Mouse (Mus musculus) left cerebral cortex, adult 18-20 months (tissue): Measurements from ENCODE around the gene Tmbim4. TPM values are rescaled to one million over a fixed set of nuclear protein-coding genes. Genes with fewer than 3 reads are reported as not detected.

Source experiments
- DNase-seq, 2 experiments: peaks; one replicate each; pipeline ENCODE4 v3.0.0; 2021 to 2022; ENCODE audit warnings: low spot score in 2 of 2, mixed read lengths in 1 of 2
- total RNA-seq, 2 experiments: library from RNA; stranded (reverse); gene quantifications; 2 replicates each; pipeline ENCODE4 v1.2.3; 2021

Tmbim4 gene
- total RNA-seq, 2 experiments from 2014 or later = 59.8 to 65.0 TPM

GRCm38 (mm10) chr10:120239476-120239875 lies 38.1 kb downstream of the Tmbim4 start:
- no peak for DNase-seq

- DNase-seq = no peak
Observed at GRCm38 (mm10) chr10:120242421-120242820, 41.0 kb downstream of the Tmbim4 start.

DNA sequence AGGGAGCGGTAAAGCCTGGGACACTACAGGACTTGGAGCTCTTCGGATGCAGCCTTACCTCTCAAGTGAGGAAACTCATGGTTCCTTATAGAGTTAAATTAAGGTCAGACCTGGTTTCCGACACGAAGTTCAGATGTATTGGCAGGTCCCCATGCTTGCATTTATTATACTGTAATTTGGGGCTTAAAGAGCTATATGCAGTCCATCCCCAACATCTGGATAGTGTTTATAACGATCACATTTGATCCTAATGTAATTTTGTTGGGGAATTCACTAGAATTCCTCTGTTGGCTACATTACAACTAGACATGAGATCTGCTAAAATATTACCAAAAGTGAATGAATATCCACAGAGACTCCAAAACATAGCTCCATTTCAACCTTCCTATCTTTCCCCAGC lies 44.3 kb downstream of the Tmbim4 start:
- no peak for DNase-seq

DNA sequence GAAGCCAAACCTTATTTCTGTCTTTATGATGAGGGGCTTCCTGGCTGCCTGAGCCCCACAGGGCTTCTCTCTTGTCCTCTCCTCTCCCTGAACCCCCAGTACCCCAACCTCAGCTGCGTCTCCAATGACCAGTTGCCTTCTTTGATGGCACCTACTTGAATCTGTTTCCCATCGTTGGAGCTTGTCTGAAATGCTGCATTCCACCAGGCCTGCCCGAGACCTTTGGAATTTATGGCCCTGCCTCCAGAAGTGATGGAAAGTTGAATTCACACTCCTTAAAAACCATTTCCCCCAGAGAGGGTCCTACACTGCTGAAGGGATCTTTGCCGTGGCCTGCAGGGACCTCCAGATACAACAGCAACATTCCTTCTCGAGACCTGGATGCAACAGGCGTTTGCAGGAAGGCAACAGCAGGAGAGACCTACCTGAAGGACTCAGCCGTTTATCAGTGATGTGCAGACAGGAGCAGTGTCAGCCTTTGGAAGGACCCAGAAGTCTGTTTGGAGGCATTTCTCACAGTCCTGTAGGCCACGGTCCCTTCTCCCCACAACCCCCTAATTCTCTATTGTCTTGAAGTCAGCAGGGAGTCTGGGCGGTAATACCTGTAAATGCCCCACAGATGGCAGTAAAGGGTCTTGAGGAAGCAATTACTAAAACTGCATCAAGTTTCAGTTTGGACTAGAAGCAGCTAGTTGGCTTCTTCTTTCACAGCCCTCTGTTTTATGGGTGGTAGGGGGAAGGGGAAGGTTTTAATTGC lies 45.8 kb downstream of the Tmbim4 start:
- peak; percentile 17 to 46 for DNase-seq

GRCm38 (mm10) chr10:120250911-120251683 lies 49.7 kb downstream of the Tmbim4 start:
- DNase-seq = no peak

GRCm38 (mm10) chr10:120251791-120252190 lies 50.4 kb downstream of the Tmbim4 start:
- no peak for DNase-seq

- no peak for DNase-seq
Observed at GRCm38 (mm10) chr10:120252800-120253199, 51.4 kb downstream of the Tmbim4 start.

- peak; percentile 54 to 56 for DNase-seq
Observed at GRCm38 (mm10) chr10:120257231-120257630, 55.8 kb downstream of the Tmbim4 start.

DNA sequence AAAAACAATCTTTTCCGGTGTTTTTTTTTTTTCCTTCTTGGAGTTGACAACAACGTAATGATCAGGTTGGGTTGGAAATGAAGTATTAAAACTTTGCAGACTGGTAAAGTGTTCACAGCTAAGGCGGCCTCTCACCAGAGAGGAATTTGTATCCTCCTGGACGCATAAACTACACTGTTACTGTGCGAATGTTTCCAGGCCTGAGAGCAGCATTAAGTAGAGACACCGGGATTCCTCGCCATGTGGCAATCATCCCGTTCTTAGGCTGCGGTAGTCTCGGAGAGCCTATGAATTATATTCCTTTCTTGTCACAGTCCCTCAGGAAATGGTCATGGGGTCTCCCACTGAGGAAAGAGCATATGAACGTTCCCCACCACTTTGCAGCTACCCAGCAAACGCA lies 66.4 kb downstream of the Tmbim4 start:
- DNase-seq = no peak

GRCm38 (mm10) chr10:120269946-120270345 lies 68.6 kb downstream of the Tmbim4 start:
- no peak for DNase-seq

- peak; percentile 8 to 50 for DNase-seq
Observed at GRCm38 (mm10) chr10:120270777-120271176, 69.4 kb downstream of the Tmbim4 start.

DNA sequence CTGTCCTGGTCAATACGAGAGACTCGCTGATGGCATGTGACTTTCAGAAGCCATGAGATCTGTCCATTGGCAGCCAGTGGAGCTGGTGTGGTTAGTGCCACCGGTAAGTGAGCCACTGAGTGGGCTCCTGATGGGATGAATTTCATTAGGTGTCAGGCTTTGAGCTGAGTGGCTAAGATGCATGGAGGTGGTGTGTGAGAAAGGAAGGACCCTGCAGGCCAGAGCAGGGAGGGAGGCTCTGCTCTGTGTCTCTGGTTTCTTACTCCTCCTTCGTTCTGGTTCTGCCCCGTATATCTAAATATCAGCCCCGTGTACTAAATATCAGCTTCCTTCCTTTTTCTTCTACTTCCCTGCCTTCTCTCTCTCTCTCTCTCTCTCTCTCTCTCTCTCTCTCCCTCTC lies 69.9 kb downstream of the Tmbim4 start:
- no peak for DNase-seq

GRCm38 (mm10) chr10:120271879-120272269 lies 70.5 kb downstream of the Tmbim4 start:
- no peak for DNase-seq

- no peak for DNase-seq
Observed at GRCm38 (mm10) chr10:120272270-120272883, 71.0 kb downstream of the Tmbim4 start.

DNA sequence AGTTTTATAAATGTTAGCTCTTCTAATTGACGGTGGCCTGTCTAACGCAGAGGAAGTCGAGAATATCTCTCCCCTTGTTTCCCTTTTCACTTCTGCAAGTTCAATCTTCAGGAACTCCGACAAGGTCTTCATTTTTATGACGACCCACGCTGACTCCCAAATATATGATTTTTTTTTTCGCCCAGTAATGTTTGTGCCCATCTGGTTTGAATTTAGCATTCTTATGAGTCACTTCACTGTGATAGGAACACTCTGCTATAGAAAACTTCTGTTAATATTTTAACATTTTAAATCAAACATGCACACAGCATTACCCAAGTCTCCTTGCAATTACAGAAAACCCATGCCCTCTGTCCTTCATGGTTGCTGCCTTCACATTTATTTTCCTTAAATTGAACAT lies 71.9 kb downstream of the Tmbim4 start:
- no peak for DNase-seq

Other genes with a start within 250 kb of the Tmbim4 start
- gene Helb, start 88.6 kb upstream of the Tmbim4 start, total RNA-seq = 1 to 10 TPM; 2.7 to 3.0 TPM
- 1 to 10 TPM in 1 of 2 experiments, under 1 TPM in 1; 0.79 to 1.2 TPM for gene Irak3, start 540 bp downstream of the Tmbim4 start, total RNA-seq
- 10 to 100 TPM; 20.0 to 22.2 TPM for gene Llph, start 25.5 kb downstream of the Tmbim4 start, total RNA-seq